Mouse (Mus musculus): Measurements from ENCODE around the gene Foxb1. TPM values are rescaled to one million over a fixed set of nuclear protein-coding genes. Genes with fewer than 3 reads are reported as not detected.

Gene Foxb1
- polyA plus RNA-seq (2017; shearing (Covaris generic)) = not detected

GRCm38 (mm10) chr9:69760371-69761301, at the start of gene Foxb1:
TSS of gene Foxb1 (minus strand) at chr9:69760940.

Other genes with a start within 250 kb of the Foxb1 start
- 77.5 TPM for gene Bnip2, start 228.5 kb upstream of the Foxb1 start, polyA plus RNA-seq (2017; shearing (Covaris generic))